Comparison of ENCODE assay signal across 8 mouse cellular contexts in the genomic region with DNA sequence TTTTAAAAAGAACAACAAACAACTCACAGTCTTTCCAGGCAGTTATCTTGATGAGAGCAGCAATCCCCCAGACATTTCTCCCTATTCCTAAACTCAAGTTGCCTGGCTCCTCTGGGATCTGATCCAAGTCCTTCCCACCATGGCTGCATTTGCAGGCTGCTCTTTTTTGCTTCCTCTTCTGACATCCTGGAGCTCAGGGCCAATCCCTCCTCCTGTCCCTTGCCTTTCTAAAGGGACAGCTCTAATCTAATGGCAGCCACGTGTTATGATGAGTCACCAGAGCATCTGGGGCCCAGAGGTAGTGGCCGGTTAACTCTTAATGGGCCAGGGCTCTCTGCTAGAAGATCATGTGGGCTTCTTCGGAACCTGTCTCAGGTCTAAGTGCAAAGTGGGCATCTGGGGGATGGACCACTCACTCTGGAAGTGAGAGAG. TPM values are rescaled to one million over a fixed set of nuclear protein-coding genes. Genes with fewer than 3 reads are reported as not detected.
DNase-seq lines count a peak whose midpoint lies in the region; ATAC-seq and TF ChIP-seq lines count a peak whose summit lies in the region.

No protein-coding gene starts in this region.

- no peaks in the 10 kb centered on the region for H3K36me3 ChIP-seq in forebrain, embryonic 16.5 days (ENCODE audit: control insufficient read depth, insufficient read depth)
- H3K36me3 ChIP-seq in lung, embryonic 16.5 days (ENCODE audit: control insufficient read depth, insufficient read depth, low read length), result no peaks in the 10 kb centered on the region

- H3K27me3 ChIP-seq in forebrain, embryonic 16.5 days (replicated peaks; ENCODE audit: control insufficient read depth, insufficient read depth, low read length), result no peaks in the 10 kb centered on the region; the same call in 1 of the 2 replicates
- no peaks in the 10 kb centered on the region for H3K27me3 ChIP-seq in lung, embryonic 16.5 days (ENCODE audit: control insufficient read depth, insufficient read depth, low read depth, low read length)

- DNase-seq in adipocyte (ENCODE audit: low spot score), result peak; percentile 92
- peak; percentile 60 for DNase-seq in cerebellum, adult 8-10 months
- peak; percentile 70 for DNase-seq in heart, postnatal 25 days (ENCODE audit: low spot score)
- peak; percentile 34 to 41 for DNase-seq in layer of hippocampus, adult 2 months (ENCODE audit: low spot score in 2 of 2)
- DNase-seq in retina, adult 2 months (ENCODE audit: low read depth, low spot score), result peak; percentile 50
- DNase-seq in thymus, postnatal 14 days, result no peak

- 7% methylated on average over 3 of the region's 3 CpGs for WGBS in forebrain, embryonic 16.5 days
- WGBS in lung, embryonic 16.5 days, result 3% methylated on average over 3 of the region's 3 CpGs

- H3K4me3 ChIP-seq in forebrain, embryonic 16.5 days (replicated peaks; ENCODE audit: low read length), result peak overlapping the region; percentile 51
- H3K4me3 ChIP-seq in layer of hippocampus, adult 2 months, result peak overlapping the region; percentile 62
- H3K4me3 ChIP-seq in lung, embryonic 16.5 days (ENCODE audit: low read length), result peak overlapping the region; percentile 68

- H3K9me3 ChIP-seq in forebrain, embryonic 16.5 days (ENCODE audit: control insufficient read depth, low read length), result no peaks in the 10 kb centered on the region
- H3K9me3 ChIP-seq in lung, embryonic 16.5 days (ENCODE audit: control insufficient read depth, low read length), result no peaks in the 10 kb centered on the region

- H3K9ac ChIP-seq in forebrain, embryonic 16.5 days (replicated peaks; ENCODE audit: low read depth, low read length), result no peak overlapping the region
- H3K9ac ChIP-seq in lung, embryonic 16.5 days (ENCODE audit: low read length), result peak overlapping the region; percentile 71

- intact Hi-C loops in heart, postnatal 25 days (cut with DNase I), result loop anchor here (5.0 kb wide), 1 partner anchor 124 kb away; the partner anchor contains the start of gene Eps15

- ATAC-seq in forebrain, embryonic 16.5 days, result peak; percentile 32
- ATAC-seq in lung, embryonic 16.5 days (ENCODE audit: low read depth), result peak; percentile 85

- H3K4me1 ChIP-seq in forebrain, embryonic 16.5 days (replicated peaks; ENCODE audit: control insufficient read depth, insufficient read depth, low read length), result peaks cover 9% of the 10 kb centered on the region
- peaks cover 16% of the 10 kb centered on the region for H3K4me1 ChIP-seq in lung, embryonic 16.5 days (replicated peaks; ENCODE audit: control insufficient read depth, insufficient read depth, low read length)

- peak overlapping the region; percentile 93 for H3K4me2 ChIP-seq in forebrain, embryonic 16.5 days (ENCODE audit: low read length)
- H3K4me2 ChIP-seq in lung, embryonic 16.5 days (ENCODE audit: low read depth, low read length), result peak overlapping the region; percentile 99

- TF ChIP-seq CTCF in layer of hippocampus, adult 2 months (conservative IDR thresholded peaks at IDR 0.05), result no peak

- no peak overlapping the region for H3K27ac ChIP-seq in forebrain, embryonic 16.5 days (ENCODE audit: low read length)
- peak overlapping the region; percentile 43; the same call in 1 of the 2 replicates for H3K27ac ChIP-seq in layer of hippocampus, adult 2 months
- H3K27ac ChIP-seq in lung, embryonic 16.5 days (ENCODE audit: low read length), result peak overlapping the region; percentile 23

RNA-seq across cellular contexts. Expression of gene Ttc39a, which starts 0.4 kb away (rescaled TPM):
- 0.45 and 0.91 TPM in 2 replicates for polyA plus RNA-seq in forebrain, embryonic 16.5 days (2015; fragmentation: Nextera tagmentation; extraction: Ambion mirVana)
- total RNA-seq in heart, postnatal 25 days (2021), result 1 to 10 TPM; 1.1 to 2.1 TPM
- 1 to 10 TPM; 1.4 to 1.8 TPM for total RNA-seq in layer of hippocampus, adult 2 months (2021)
- polyA plus RNA-seq in lung, embryonic 16.5 days (2015; fragmentation: Nextera tagmentation; extraction: Ambion mirVana), result 7.3 and 7.8 TPM in 2 replicates
